Mouse (Mus musculus): ENCODE results near the gene Efcc1. TPM values are rescaled to one million over a fixed set of nuclear protein-coding genes. Genes with fewer than 3 reads are reported as not detected.
"Not testable (repeated sequence)": the region's sequence is repeated elsewhere in the genome, so short reads cannot be mapped to it uniquely, and the experiment has no call there.

Efcc1 gene
- polyA plus RNA-seq, 1 experiment from 2014 or later: 8.0 TPM

GRCm38 (mm10) chr6:87750184-87750910 is 19.7 kb downstream of the Efcc1 start:
- no peak for ATAC-seq (ENCODE audit: low FRiP score)
- DNase-seq (ENCODE audit: low spot score): no peak
- H3K4me2 ChIP-seq (replicated peaks): no peak overlapping the region
- no peaks in the 10 kb centered on the region for H3K27me3 ChIP-seq (ENCODE audit: control insufficient read depth, insufficient read depth, low read length)
- no peak overlapping the region for H3K27ac ChIP-seq
- no peak overlapping the region for H3K9ac ChIP-seq
- no peaks in the 10 kb centered on the region for H3K36me3 ChIP-seq (replicated peaks; ENCODE audit: control insufficient read depth, insufficient read depth)
- H3K9me3 ChIP-seq (ENCODE audit: control insufficient read depth, low read length): no peaks in the 10 kb centered on the region
- H3K4me3 ChIP-seq (replicated peaks; ENCODE audit: low read length): no peak overlapping the region
- no peaks in the 10 kb centered on the region for H3K4me1 ChIP-seq (replicated peaks; ENCODE audit: control insufficient read depth, insufficient read depth, low read length)
- WGBS: 92% methylated on average over 8 of the region's 8 CpGs

GRCm38 (mm10) chr6:87751574-87751973 is 20.9 kb downstream of the Efcc1 start:
- no peak overlapping the region for H3K4me2 ChIP-seq (replicated peaks)
- no peaks in the 10 kb centered on the region for H3K9me3 ChIP-seq (ENCODE audit: control insufficient read depth, low read length)
- DNase-seq (ENCODE audit: low spot score) (no peak), ATAC-seq (ENCODE audit: low FRiP score) (no peak)
- H3K36me3 ChIP-seq (replicated peaks; ENCODE audit: control insufficient read depth, insufficient read depth): no peaks in the 10 kb centered on the region
- H3K4me1 ChIP-seq (replicated peaks; ENCODE audit: control insufficient read depth, insufficient read depth, low read length): no peaks in the 10 kb centered on the region
- H3K27me3 ChIP-seq (ENCODE audit: control insufficient read depth, insufficient read depth, low read length): no peaks in the 10 kb centered on the region
- H3K4me3 ChIP-seq (replicated peaks; ENCODE audit: low read length): no peak overlapping the region
- no peak overlapping the region for H3K27ac ChIP-seq
- 93% methylated on average over 6 of the region's 6 CpGs for WGBS
- no peak overlapping the region for H3K9ac ChIP-seq

GRCm38 (mm10) chr6:87755196-87755595 is 24.5 kb downstream of the Efcc1 start:
- H3K9me3 ChIP-seq (ENCODE audit: control insufficient read depth, low read length): no peaks in the 10 kb centered on the region
- no peak overlapping the region for H3K4me2 ChIP-seq (replicated peaks)
- 91% methylated on average over 4 of the region's 4 CpGs for WGBS
- H3K4me3 ChIP-seq (replicated peaks; ENCODE audit: low read length): no peak overlapping the region
- no peaks in the 10 kb centered on the region for H3K4me1 ChIP-seq (replicated peaks; ENCODE audit: control insufficient read depth, insufficient read depth, low read length)
- no peak for ATAC-seq (ENCODE audit: low FRiP score)
- no peak for DNase-seq (ENCODE audit: low spot score)
- H3K36me3 ChIP-seq (replicated peaks; ENCODE audit: control insufficient read depth, insufficient read depth): no peaks in the 10 kb centered on the region; the same call in 1 of the 2 replicates
- H3K27ac ChIP-seq: no peak overlapping the region
- no peaks in the 10 kb centered on the region for H3K27me3 ChIP-seq (ENCODE audit: control insufficient read depth, insufficient read depth, low read length)
- H3K9ac ChIP-seq: no peak overlapping the region

GRCm38 (mm10) chr6:87756896-87757295 is 26.2 kb downstream of the Efcc1 start:
- no peak overlapping the region for H3K27ac ChIP-seq
- no peaks in the 10 kb centered on the region; the same call in 1 of the 2 replicates for H3K36me3 ChIP-seq (replicated peaks; ENCODE audit: control insufficient read depth, insufficient read depth)
- H3K4me1 ChIP-seq (replicated peaks; ENCODE audit: control insufficient read depth, insufficient read depth, low read length): no peaks in the 10 kb centered on the region
- no peak for ATAC-seq (ENCODE audit: low FRiP score)
- H3K4me2 ChIP-seq (replicated peaks): no peak overlapping the region
- DNase-seq (ENCODE audit: low spot score): no peak
- no peaks in the 10 kb centered on the region for H3K27me3 ChIP-seq (ENCODE audit: control insufficient read depth, insufficient read depth, low read length)
- no peak overlapping the region for H3K9ac ChIP-seq
- no peaks in the 10 kb centered on the region for H3K9me3 ChIP-seq (ENCODE audit: control insufficient read depth, low read length)
- no peak overlapping the region for H3K4me3 ChIP-seq (replicated peaks; ENCODE audit: low read length)
- WGBS: 97% methylated on average over 8 of the region's 8 CpGs

- Histone ChIP-seq H3K4me3 (replicated peaks; ENCODE audit: low read length) (no peak overlapping the region), H3K9ac (no peak overlapping the region), H3K36me3 (replicated peaks; ENCODE audit: control insufficient read depth, insufficient read depth) (no peaks in the 10 kb centered on the region; the same call in 1 of the 2 replicates), H3K9me3 (ENCODE audit: control insufficient read depth, low read length) (no peaks in the 10 kb centered on the region), H3K27ac (no peak overlapping the region), H3K4me1 (replicated peaks; ENCODE audit: control insufficient read depth, insufficient read depth, low read length) (no peaks in the 10 kb centered on the region), H3K4me2 (replicated peaks) (no peak overlapping the region), H3K27me3 (ENCODE audit: control insufficient read depth, insufficient read depth, low read length) (no peaks in the 10 kb centered on the region)
- DNase-seq (ENCODE audit: low spot score) (no peak), ATAC-seq (ENCODE audit: low FRiP score) (no peak)
- 62% methylated on average over 3 of the region's 3 CpGs for WGBS
Observed at GRCm38 (mm10) chr6:87759404-87759803, 28.7 kb downstream of the Efcc1 start.

GRCm38 (mm10) chr6:87759850-87760249 is 29.2 kb downstream of the Efcc1 start:
- no peak overlapping the region for H3K27ac ChIP-seq
- 78% methylated on average over 3 of the region's 3 CpGs for WGBS
- no peak overlapping the region for H3K9ac ChIP-seq
- ATAC-seq (ENCODE audit: low FRiP score) (no peak), DNase-seq (ENCODE audit: low spot score) (no peak)
- no peaks in the 10 kb centered on the region for H3K4me1 ChIP-seq (replicated peaks; ENCODE audit: control insufficient read depth, insufficient read depth, low read length)
- no peak overlapping the region for H3K4me3 ChIP-seq (replicated peaks; ENCODE audit: low read length)
- no peak overlapping the region for H3K4me2 ChIP-seq (replicated peaks)
- H3K27me3 ChIP-seq (ENCODE audit: control insufficient read depth, insufficient read depth, low read length): no peaks in the 10 kb centered on the region
- no peaks in the 10 kb centered on the region; the same call in 1 of the 2 replicates for H3K36me3 ChIP-seq (replicated peaks; ENCODE audit: control insufficient read depth, insufficient read depth)
- H3K9me3 ChIP-seq (ENCODE audit: control insufficient read depth, low read length): no peaks in the 10 kb centered on the region

- Histone ChIP-seq H3K4me1 (replicated peaks; ENCODE audit: control insufficient read depth, insufficient read depth, low read length) (no peaks in the 10 kb centered on the region), H3K27ac (no peak overlapping the region), H3K9me3 (ENCODE audit: control insufficient read depth, low read length) (no peaks in the 10 kb centered on the region), H3K4me2 (replicated peaks) (no peak overlapping the region), H3K4me3 (replicated peaks; ENCODE audit: low read length) (no peak overlapping the region), H3K36me3 (replicated peaks; ENCODE audit: control insufficient read depth, insufficient read depth) (no peaks in the 10 kb centered on the region; the same call in 1 of the 2 replicates), H3K27me3 (ENCODE audit: control insufficient read depth, insufficient read depth, low read length) (no peaks in the 10 kb centered on the region), H3K9ac (no peak overlapping the region)
- 90% methylated on average over 5 of the region's 5 CpGs for WGBS
- no peak for DNase-seq (ENCODE audit: low spot score)
- no peak for ATAC-seq (ENCODE audit: low FRiP score)
Observed at GRCm38 (mm10) chr6:87762161-87762560, 31.5 kb downstream of the Efcc1 start.

- no peaks in the 10 kb centered on the region for H3K27me3 ChIP-seq (ENCODE audit: control insufficient read depth, insufficient read depth, low read length)
- no peak for ATAC-seq (ENCODE audit: low FRiP score)
- H3K36me3 ChIP-seq (replicated peaks; ENCODE audit: control insufficient read depth, insufficient read depth): no peaks in the 10 kb centered on the region
- H3K27ac ChIP-seq: no peak overlapping the region
- 65% methylated on average over 4 of the region's 4 CpGs for WGBS
- no peaks in the 10 kb centered on the region for H3K9me3 ChIP-seq (ENCODE audit: control insufficient read depth, low read length)
- no peaks in the 10 kb centered on the region for H3K4me1 ChIP-seq (replicated peaks; ENCODE audit: control insufficient read depth, insufficient read depth, low read length)
- peak; percentile 33 for DNase-seq (ENCODE audit: low spot score)
- H3K4me3 ChIP-seq (replicated peaks; ENCODE audit: low read length): no peak overlapping the region
- H3K4me2 ChIP-seq (replicated peaks): no peak overlapping the region
- H3K9ac ChIP-seq: no peak overlapping the region
Observed at GRCm38 (mm10) chr6:87763376-87764280, 33.0 kb downstream of the Efcc1 start.

GRCm38 (mm10) chr6:87764296-87764695 is 33.6 kb downstream of the Efcc1 start:
- 90% methylated on average over 2 of the region's 2 CpGs for WGBS
- not testable (repeated sequence) for H3K27ac ChIP-seq

More at GRCm38 (mm10) chr6:87764296-87764695, 33.6 kb downstream of the Efcc1 start:
- H3K27me3 ChIP-seq (ENCODE audit: control insufficient read depth, insufficient read depth, low read length); H3K9ac ChIP-seq; DNase-seq (ENCODE audit: low spot score); H3K9me3 ChIP-seq (ENCODE audit: control insufficient read depth, low read length); H3K36me3 ChIP-seq (replicated peaks; ENCODE audit: control insufficient read depth, insufficient read depth); H3K4me2 ChIP-seq (replicated peaks); H3K4me3 ChIP-seq (replicated peaks; ENCODE audit: low read length); ATAC-seq (ENCODE audit: low FRiP score); H3K4me1 ChIP-seq (replicated peaks; ENCODE audit: control insufficient read depth, insufficient read depth, low read length): not testable (repeated sequence)

Measured in hindbrain, embryonic 14.5 days (tissue).